Mouse (Mus musculus): Measurements from ENCODE around the gene Retreg3. TPM values are rescaled to one million over a fixed set of nuclear protein-coding genes. Genes with fewer than 3 reads are reported as not detected.

The Retreg3 gene
- polyA plus RNA-seq, 1 experiment from 2014 or later = 17.0 TPM

- no peak overlapping the region for H3K9ac ChIP-seq
- 0 out of 2 replicates have a peak overlapping the region, but pooled peaks have one; percentile 45 for H3K4me2 ChIP-seq (replicated peaks)
- no peaks in the 10 kb centered on the region for H3K36me3 ChIP-seq
- 58% methylated on average over 4 of the region's 4 CpGs for WGBS
- H3K4me1 ChIP-seq (replicated peaks) = peaks cover 50% of the 10 kb centered on the region
- H3K27ac ChIP-seq = peak overlapping the region; percentile 99
- ATAC-seq = no peak
- no peaks in the 10 kb centered on the region for H3K27me3 ChIP-seq (replicated peaks)
- H3K4me3 ChIP-seq (replicated peaks) = no peak overlapping the region
- H3K9me3 ChIP-seq = no peaks in the 10 kb centered on the region
Measured at GRCm38 (mm10) chr11:101064462-101064861, 55.2 kb downstream of the Retreg3 start.

DNA sequence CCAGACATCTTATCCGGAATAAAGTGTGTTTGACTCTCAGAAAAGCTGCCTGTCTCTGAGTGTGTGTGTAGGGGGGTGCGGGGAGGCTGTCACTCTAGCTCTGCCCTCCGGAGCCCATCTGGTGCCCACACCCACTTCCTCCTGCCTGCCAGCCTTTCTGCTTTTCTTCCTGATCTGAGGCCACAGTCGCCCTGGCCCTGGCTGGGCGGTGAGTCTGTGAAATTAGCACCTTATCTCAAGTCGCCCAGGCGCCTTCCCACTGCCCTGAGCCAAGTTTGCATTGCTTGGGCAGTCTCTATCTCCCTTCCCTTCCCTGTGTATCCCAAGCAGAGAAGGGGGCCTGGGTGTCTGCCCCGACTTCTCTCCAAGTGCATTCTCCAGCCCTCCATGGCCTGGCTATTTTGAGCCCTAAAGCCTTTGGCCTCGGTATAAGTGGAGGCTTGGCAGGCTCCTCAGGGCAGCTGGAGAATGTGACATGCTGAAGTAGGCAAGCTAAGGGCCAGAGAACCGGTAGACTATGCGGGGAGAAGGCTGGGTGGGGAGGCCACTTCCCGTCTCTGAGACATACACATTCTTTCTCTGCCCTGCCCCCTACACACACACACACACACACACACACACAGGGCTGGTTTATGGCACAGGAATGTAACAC is 55.9 kb downstream of the Retreg3 start:
- peak overlapping the region; percentile 99 for H3K27ac ChIP-seq
- no peaks in the 10 kb centered on the region for H3K36me3 ChIP-seq
- ATAC-seq = peak; percentile 79
- peaks cover 52% of the 10 kb centered on the region for H3K4me1 ChIP-seq (replicated peaks)
- H3K27me3 ChIP-seq (replicated peaks) = no peaks in the 10 kb centered on the region
- no peaks in the 10 kb centered on the region for H3K9me3 ChIP-seq
- H3K9ac ChIP-seq = peak overlapping the region; percentile 29
- no peak overlapping the region for H3K4me3 ChIP-seq (replicated peaks)
- WGBS = 12% methylated on average over 12 of the region's 12 CpGs
- H3K4me2 ChIP-seq (replicated peaks) = peak overlapping the region; percentile 45

DNA sequence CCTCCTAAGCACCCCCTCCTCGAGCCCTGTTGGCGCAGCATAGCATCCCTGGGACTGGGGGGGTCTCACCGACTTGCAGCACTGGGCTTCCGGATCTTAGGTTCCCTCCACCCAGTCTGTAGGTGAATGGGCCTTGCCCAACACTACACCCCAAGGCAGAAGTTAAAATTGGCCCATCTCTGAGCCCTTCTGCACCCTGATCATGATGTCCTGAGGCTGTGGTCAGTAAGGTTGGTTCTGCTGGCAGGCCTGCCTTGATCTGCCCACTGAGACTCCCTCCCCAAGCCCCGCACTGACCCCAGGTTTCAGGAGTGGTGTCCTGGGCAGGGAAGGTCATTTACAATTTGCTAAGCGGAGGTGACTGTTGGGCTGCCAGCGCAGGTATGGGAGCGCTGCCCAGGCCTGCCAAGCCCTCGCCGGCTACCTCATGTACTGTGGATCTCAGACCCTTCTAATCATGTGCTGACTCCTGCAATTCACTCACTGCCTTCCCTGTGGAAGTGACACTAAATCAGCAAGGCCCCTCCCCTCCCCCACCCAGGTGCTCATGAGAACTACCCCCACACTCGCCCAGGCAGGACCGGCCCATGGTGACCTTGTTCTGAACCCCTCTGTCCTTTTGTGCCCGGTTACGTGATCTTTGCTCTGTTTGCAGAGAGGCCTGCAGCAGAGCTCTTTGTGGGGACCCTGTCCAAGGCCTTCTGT is 56.6 kb downstream of the Retreg3 start:
- peaks cover 59% of the 10 kb centered on the region for H3K4me1 ChIP-seq (replicated peaks)
- no peaks in the 10 kb centered on the region for H3K9me3 ChIP-seq
- H3K9ac ChIP-seq = peak overlapping the region; percentile 29; the same call in 1 of the 2 replicates
- no peak overlapping the region for H3K4me3 ChIP-seq (replicated peaks)
- ATAC-seq = peak; percentile 41
- no peaks in the 10 kb centered on the region for H3K27me3 ChIP-seq (replicated peaks)
- H3K27ac ChIP-seq = peak overlapping the region; percentile 99
- peak overlapping the region; percentile 45 for H3K4me2 ChIP-seq (replicated peaks)
- H3K36me3 ChIP-seq = no peaks in the 10 kb centered on the region
- 57% methylated on average over 14 of the region's 14 CpGs for WGBS

- 70% methylated on average over 12 of the region's 12 CpGs for WGBS
- peak overlapping the region; percentile 99; the same call in 1 of the 2 replicates for H3K27ac ChIP-seq
Measured at GRCm38 (mm10) chr11:101062165-101062884, 57.4 kb downstream of the Retreg3 start.

GRCm38 (mm10) chr11:101061049-101061448 is 58.6 kb downstream of the Retreg3 start:
- Histone ChIP-seq H3K4me1 (replicated peaks) (peaks cover 71% of the 10 kb centered on the region), H3K36me3 (no peaks in the 10 kb centered on the region), H3K4me2 (replicated peaks) (no peak overlapping the region), H3K9me3 (no peaks in the 10 kb centered on the region), H3K9ac (no peak overlapping the region), H3K4me3 (replicated peaks) (no peak overlapping the region), H3K27me3 (replicated peaks) (no peaks in the 10 kb centered on the region), H3K27ac (peak overlapping the region; percentile 99)
- 85% methylated on average over 5 of the region's 5 CpGs for WGBS
- ATAC-seq = no peak

More at GRCm38 (mm10) chr11:101062165-101062884, 57.4 kb downstream of the Retreg3 start:
- no peak overlapping the region for H3K9ac ChIP-seq
- peaks cover 63% of the 10 kb centered on the region for H3K4me1 ChIP-seq (replicated peaks)
- no peaks in the 10 kb centered on the region for H3K9me3 ChIP-seq
- H3K36me3 ChIP-seq = no peaks in the 10 kb centered on the region
- no peak overlapping the region for H3K4me3 ChIP-seq (replicated peaks)
- no peak overlapping the region for H3K4me2 ChIP-seq (replicated peaks)
- no peaks in the 10 kb centered on the region for H3K27me3 ChIP-seq (replicated peaks)
- ATAC-seq = no peak

- Histone ChIP-seq H3K4me1 (replicated peaks) (peaks cover 73% of the 10 kb centered on the region), H3K9ac (no peak overlapping the region), H3K9me3 (no peaks in the 10 kb centered on the region), H3K27ac (peak overlapping the region; percentile 83), H3K27me3 (replicated peaks) (no peaks in the 10 kb centered on the region), H3K4me3 (replicated peaks) (no peak overlapping the region), H3K36me3 (no peaks in the 10 kb centered on the region), H3K4me2 (replicated peaks) (no peak overlapping the region)
- no peak for ATAC-seq
- WGBS = 45% methylated on average over 8 of the region's 8 CpGs
Measured at GRCm38 (mm10) chr11:101060126-101060525, 59.6 kb downstream of the Retreg3 start.

DNA sequence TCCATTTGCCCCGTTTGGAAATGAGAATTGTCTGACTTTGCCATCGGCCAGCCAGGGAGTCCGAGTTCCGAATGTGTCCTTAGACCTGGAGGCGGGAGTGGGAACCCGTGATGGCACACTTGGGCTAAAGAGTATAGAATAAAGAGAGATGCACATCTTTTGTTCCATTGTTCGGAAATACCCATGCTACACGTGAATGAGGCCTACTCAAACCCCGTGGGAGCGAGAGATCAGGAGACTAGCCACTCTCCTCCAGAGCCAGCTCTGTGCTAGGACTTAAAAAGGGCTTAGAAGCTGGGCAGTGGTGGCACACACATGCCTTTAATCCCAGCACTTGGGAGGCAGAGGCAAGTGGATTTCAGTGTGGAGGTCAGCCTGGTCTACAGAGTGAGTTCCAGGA is 60.2 kb downstream of the Retreg3 start:
- H3K4me2 ChIP-seq (replicated peaks) = no peak overlapping the region
- H3K9me3 ChIP-seq = no peaks in the 10 kb centered on the region
- no peak overlapping the region for H3K9ac ChIP-seq
- peak overlapping the region; percentile 83 for H3K27ac ChIP-seq
- H3K36me3 ChIP-seq = no peaks in the 10 kb centered on the region
- H3K27me3 ChIP-seq (replicated peaks) = no peaks in the 10 kb centered on the region
- no peak overlapping the region for H3K4me3 ChIP-seq (replicated peaks)
- H3K4me1 ChIP-seq (replicated peaks) = peaks cover 69% of the 10 kb centered on the region
- ATAC-seq = no peak
- 80% methylated on average over 10 of the region's 10 CpGs for WGBS

DNA sequence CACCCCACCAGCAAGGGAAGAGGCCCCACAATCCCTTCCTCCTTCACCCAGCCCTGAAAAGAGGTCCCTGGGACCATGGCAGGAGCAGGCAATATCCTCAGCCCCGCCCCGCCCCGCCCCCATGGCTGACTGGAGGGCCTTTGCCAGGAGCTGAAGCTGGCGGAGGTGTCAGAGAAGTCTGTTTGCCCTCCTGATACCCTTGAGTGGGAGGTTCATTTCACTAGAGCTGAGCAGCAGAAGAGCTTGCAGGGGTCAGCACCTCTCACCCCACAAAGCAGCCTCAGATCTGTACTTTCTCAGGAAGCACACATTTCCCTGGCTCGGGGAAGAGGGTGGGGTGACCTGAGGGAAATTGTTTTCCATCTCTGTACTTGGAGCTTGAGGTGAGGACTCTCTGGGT is 61.0 kb downstream of the Retreg3 start:
- no peaks in the 10 kb centered on the region for H3K9me3 ChIP-seq
- peaks cover 62% of the 10 kb centered on the region for H3K4me1 ChIP-seq (replicated peaks)
- peak; percentile 23; the same call in 1 of the 2 replicates for ATAC-seq
- no peak overlapping the region for H3K4me3 ChIP-seq (replicated peaks)
- no peak overlapping the region for H3K9ac ChIP-seq
- WGBS = 48% methylated on average over 5 of the region's 5 CpGs
- H3K27me3 ChIP-seq (replicated peaks) = no peaks in the 10 kb centered on the region
- H3K4me2 ChIP-seq (replicated peaks) = peak overlapping the region; percentile 15; the same call in 1 of the 2 replicates
- peak overlapping the region; percentile 83 for H3K27ac ChIP-seq
- H3K36me3 ChIP-seq = no peaks in the 10 kb centered on the region

DNA sequence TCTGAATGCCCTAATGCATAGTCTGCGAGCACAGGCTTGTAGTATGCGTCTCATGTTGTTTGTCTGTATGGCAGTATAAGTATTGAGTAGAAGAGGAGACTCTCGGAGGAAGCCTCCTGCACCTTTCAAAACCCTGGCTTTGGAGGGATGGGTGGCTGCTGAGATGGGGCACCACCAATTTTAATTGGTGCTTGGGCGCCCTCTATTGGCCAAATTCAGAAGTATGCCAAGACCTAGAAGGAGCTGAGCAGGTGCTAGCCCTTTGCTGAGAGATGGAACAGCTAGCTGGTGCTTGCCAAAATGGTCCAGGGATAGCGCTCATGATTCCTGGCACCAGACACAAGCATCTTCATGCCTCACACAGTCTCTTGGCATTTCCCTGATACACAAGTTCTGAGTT is 61.8 kb downstream of the Retreg3 start:
- ATAC-seq = no peak
- Histone ChIP-seq H3K9me3 (no peaks in the 10 kb centered on the region), H3K4me3 (replicated peaks) (no peak overlapping the region), H3K27ac (peak overlapping the region; percentile 89), H3K4me2 (replicated peaks) (no peak overlapping the region), H3K9ac (no peak overlapping the region), H3K4me1 (replicated peaks) (peaks cover 55% of the 10 kb centered on the region), H3K27me3 (replicated peaks) (no peaks in the 10 kb centered on the region), H3K36me3 (no peaks in the 10 kb centered on the region)
- 25% methylated on average over 5 of the region's 5 CpGs for WGBS

GRCm38 (mm10) chr11:101056885-101057284 is 62.8 kb downstream of the Retreg3 start:
- peak; percentile 68 for ATAC-seq
- peaks cover 49% of the 10 kb centered on the region for H3K4me1 ChIP-seq (replicated peaks)
- no peaks in the 10 kb centered on the region for H3K36me3 ChIP-seq
- peak overlapping the region; percentile 8; the same call in 1 of the 2 replicates for H3K9ac ChIP-seq
- peak overlapping the region; percentile 22 for H3K4me2 ChIP-seq (replicated peaks)
- no peaks in the 10 kb centered on the region for H3K9me3 ChIP-seq
- 21% methylated on average over 8 of the region's 8 CpGs for WGBS
- no peaks in the 10 kb centered on the region for H3K27me3 ChIP-seq (replicated peaks)
- H3K27ac ChIP-seq = peak overlapping the region; percentile 89
- no peak overlapping the region for H3K4me3 ChIP-seq (replicated peaks)

DNA sequence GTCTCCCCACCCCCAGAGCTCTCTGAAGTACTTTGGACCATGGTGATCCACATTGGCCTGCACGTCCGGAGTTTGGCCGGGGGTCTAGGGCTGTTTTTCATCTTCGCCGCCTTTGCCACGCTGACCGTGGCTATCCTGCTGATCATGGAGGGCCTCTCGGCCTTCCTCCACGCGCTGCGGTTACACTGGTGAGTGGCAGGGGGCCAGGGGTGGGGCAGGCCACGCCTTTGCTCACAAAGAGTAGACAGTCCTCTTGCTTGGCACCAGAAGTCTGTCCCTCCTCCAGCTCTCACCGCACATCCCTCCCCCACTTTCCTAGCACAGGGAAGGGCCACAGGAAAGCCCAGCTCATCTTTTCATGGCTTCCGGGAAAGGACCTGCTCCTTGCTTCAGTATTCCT is 64.3 kb downstream of the Retreg3 start:
- Histone ChIP-seq H3K27ac (no peak overlapping the region), H3K4me3 (replicated peaks) (no peak overlapping the region), H3K4me2 (replicated peaks) (no peak overlapping the region), H3K9me3 (no peaks in the 10 kb centered on the region), H3K9ac (no peak overlapping the region), H3K4me1 (replicated peaks) (peaks cover 43% of the 10 kb centered on the region), H3K27me3 (replicated peaks) (no peaks in the 10 kb centered on the region), H3K36me3 (no peaks in the 10 kb centered on the region)
- ATAC-seq = no peak
- 73% methylated on average over 14 of the region's 14 CpGs for WGBS

- no peak overlapping the region for H3K27ac ChIP-seq
- ATAC-seq = no peak
Measured at GRCm38 (mm10) chr11:101053974-101054373, 65.7 kb downstream of the Retreg3 start.

More at GRCm38 (mm10) chr11:101053974-101054373, 65.7 kb downstream of the Retreg3 start:
- Histone ChIP-seq H3K27me3 (replicated peaks) (no peaks in the 10 kb centered on the region), H3K9ac (no peak overlapping the region), H3K4me2 (replicated peaks) (no peak overlapping the region), H3K9me3 (no peaks in the 10 kb centered on the region), H3K4me3 (replicated peaks) (no peak overlapping the region), H3K36me3 (no peaks in the 10 kb centered on the region), H3K4me1 (replicated peaks) (peaks cover 34% of the 10 kb centered on the region)
- WGBS = 94% methylated on average over 1 of the region's 1 CpGs
